Mouse (Mus musculus): ENCODE results near the gene Hist1h2af. TPM values are rescaled to one million over a fixed set of nuclear protein-coding genes. Genes with fewer than 3 reads are reported as not detected.
A peak's percentile ranks its signal among the peaks of the same experiment; 100 is the strongest.
"Not testable (repeated sequence)": the region's sequence is repeated elsewhere in the genome, so short reads cannot be mapped to it uniquely, and the experiment has no call there.

The Hist1h2af gene
- 1,402 and 1,887 TPM in 2 replicates for total RNA-seq (2012; rRNA removed)

DNA sequence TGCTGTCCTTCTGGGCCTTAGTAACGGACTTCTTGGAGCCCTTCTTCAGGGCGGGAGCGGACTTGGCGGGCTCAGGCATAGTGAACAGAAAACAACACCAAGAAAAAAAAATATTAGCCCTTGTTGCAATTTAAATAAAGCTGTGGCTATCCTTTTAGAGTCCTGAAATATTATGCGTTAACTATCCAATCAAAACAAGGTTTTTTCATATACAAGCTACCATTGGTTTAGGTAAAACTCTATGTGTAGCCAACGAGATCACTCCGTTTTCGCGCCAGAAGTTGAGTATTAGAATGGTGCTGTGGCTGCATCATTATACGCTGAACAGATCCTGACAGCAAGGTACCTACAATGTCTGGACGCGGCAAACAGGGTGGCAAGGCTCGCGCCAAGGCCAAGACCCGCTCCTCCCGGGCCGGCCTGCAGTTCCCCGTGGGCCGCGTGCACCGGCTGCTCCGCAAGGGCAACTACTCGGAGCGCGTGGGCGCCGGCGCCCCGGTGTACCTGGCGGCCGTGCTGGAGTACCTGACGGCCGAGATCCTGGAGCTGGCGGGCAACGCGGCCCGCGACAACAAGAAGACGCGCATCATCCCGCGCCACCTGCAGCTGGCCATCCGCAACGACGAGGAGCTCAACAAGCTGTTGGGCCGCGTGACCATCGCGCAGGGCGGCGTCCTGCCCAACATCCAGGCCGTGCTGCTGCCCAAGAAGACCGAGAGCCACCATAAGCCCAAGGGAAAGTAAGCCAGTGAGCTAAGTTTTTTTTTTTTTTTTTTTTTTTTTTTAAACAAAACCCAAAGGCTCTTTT, at the start of gene Hist1h2af:
TSS of gene Hist1h2af (plus strand) at position 347 of the 808 bp plus-strand sequence.
- H3K27ac ChIP-seq (ENCODE audit: insufficient read depth, low read depth, low read length, poor library complexity, severe bottlenecking), result peak within 1 kb of the TSS; percentile 93
- H3K4me1 ChIP-seq (ENCODE audit: control insufficient read depth in 2 of 2, insufficient read depth in 2 of 2, low read length in 2 of 2, poor library complexity in 1 of 2); H3K36me3 ChIP-seq (ENCODE audit: control insufficient read depth, insufficient read depth, low read length, poor library complexity, severe bottlenecking); H3K9me3 ChIP-seq (ENCODE audit: control insufficient read depth, insufficient read depth, low read depth, low read length); DNase-seq (ENCODE audit: low read depth, low spot score): not testable (repeated sequence)
- H3K9ac ChIP-seq (ENCODE audit: insufficient read depth, low read depth, low read length, poor library complexity, severe bottlenecking), result peak within 1 kb of the TSS; percentile 85
- H3K4me3 ChIP-seq (ENCODE audit: insufficient read depth in 1 of 2, low read depth in 1 of 2, low read length in 2 of 2, poor library complexity in 1 of 2, severe bottlenecking in 1 of 2), result peak within 1 kb of the TSS; percentile 72 to 83
- in situ Hi-C loops (cut with MboI; ENCODE audit: low sequenced_read_pairs in 2 of 2, unreplicated experiment in 2 of 2), result loop anchor here in 1 of 2 experiments (25.0 kb wide), 1 partner anchor 1496 kb away; the partner anchor contains the start of genes Hist1h2ag, Hist1h2ah, Hist1h2bj and Hist1h2bk

DNA sequence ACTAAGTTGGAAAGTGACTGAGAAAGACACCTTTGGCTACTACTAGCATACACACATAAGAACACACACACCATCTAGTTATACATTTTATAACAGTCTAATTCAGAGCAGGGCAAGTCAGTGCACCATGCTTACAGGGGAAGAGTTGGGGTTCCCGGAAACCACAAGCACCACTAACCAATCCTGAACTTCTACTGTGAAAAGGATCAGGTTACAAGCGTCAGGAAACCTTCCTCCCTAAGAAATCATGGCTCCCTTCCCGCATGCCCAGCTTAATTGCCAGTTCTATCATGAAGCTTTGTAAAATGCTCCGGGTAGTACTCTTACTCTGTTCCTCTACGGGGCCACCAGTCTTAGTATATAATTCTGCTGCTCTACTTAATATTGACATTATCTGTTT, 48.4 kb upstream of the Hist1h2af start:
- H3K9me3 ChIP-seq (ENCODE audit: control insufficient read depth, insufficient read depth, low read depth, low read length), result no peaks in the 10 kb centered on the region
- H3K4me1 ChIP-seq (ENCODE audit: control insufficient read depth in 2 of 2, insufficient read depth in 2 of 2, low read length in 2 of 2, poor library complexity in 1 of 2), result peaks cover 0 to 9% of the 10 kb centered on the region in 2 experiments; a peak in 3 of 4 replicates
- H3K9ac ChIP-seq (ENCODE audit: insufficient read depth, low read depth, low read length, poor library complexity, severe bottlenecking), result no peak overlapping the region
- H3K36me3 ChIP-seq (ENCODE audit: control insufficient read depth, insufficient read depth, low read length, poor library complexity, severe bottlenecking), result no peaks in the 10 kb centered on the region
- TF ChIP-seq MAFK (IDR thresholded peaks at IDR 0.05; ENCODE audit: insufficient read depth, low read depth, low read length) (no peak), CHD2 (IDR thresholded peaks at IDR 0.05; ENCODE audit: low read depth, low read length) (no peak), ZC3H11A (IDR thresholded peaks at IDR 0.05; ENCODE audit: borderline replicate concordance, low read depth, low read length) (no peak), HCFC1 (IDR thresholded peaks at IDR 0.05; ENCODE audit: borderline replicate concordance, insufficient read depth, low read length) (no peak), ZNF384 (IDR thresholded peaks at IDR 0.05; ENCODE audit: low read depth, low read length) (no peak)
- H3K27ac ChIP-seq (ENCODE audit: insufficient read depth, low read depth, low read length, poor library complexity, severe bottlenecking), result no peak overlapping the region
- in situ Hi-C loops (cut with MboI; ENCODE audit: low sequenced_read_pairs in 2 of 2, unreplicated experiment in 2 of 2), result no loop called here
- no peak overlapping the region for H3K4me3 ChIP-seq (ENCODE audit: insufficient read depth in 1 of 2, low read depth in 1 of 2, low read length in 2 of 2, poor library complexity in 1 of 2, severe bottlenecking in 1 of 2)
- no peak for DNase-seq (ENCODE audit: low read depth, low spot score)

DNA sequence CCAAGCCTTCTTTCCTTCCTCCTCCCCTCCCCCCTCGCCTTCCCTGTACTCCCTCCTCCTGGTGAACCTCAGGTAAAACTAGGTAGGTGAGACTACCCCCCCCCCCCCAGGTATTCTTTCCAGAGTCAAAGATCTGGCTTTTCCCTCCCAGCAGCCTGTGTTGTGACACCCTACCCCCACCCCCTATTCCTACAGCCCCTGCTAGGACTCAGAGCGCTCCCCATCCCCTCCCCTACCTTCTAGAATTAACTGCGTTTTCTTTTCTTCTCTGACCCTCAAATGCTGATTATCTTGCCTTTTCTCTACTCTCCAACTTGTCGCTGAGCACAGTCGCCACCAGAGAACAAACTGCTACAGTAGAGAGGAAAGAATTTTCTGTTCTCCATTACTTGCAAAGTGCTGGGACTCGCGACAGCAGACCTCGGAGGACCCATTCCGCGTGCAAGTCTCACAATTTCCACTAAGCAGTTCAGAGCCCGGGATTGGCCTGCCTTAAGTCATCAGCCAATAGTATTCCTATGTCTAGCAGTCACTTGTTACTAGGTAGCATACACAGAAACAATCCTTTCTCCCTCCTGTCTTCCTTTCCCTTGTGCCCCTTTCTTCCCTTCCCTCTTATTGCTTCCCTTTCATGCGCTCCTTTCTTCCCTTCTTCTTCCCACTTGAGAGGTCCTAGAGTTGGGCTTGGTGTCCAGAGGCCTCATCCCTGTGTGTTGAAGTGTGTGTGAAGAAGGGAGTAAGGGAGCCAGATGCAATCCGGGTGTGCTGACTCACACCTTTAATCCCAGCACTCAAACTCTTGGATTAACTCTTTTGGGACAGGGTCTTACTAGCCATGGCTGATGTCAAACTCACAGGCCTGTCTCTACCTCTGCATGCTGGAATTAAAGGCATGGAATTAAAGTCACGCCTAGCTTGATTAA, 45.0 kb upstream of the Hist1h2af start, which contains the start of gene Btn2a2:
TSS of gene Btn2a2 (minus strand) at position 458 of the 923 bp plus-strand sequence.
- Histone ChIP-seq H3K27ac (ENCODE audit: insufficient read depth, low read depth, low read length, poor library complexity, severe bottlenecking) (no peak within 1 kb of the TSS), H3K36me3 (ENCODE audit: control insufficient read depth, insufficient read depth, low read length, poor library complexity, severe bottlenecking) (no peaks in the 10 kb centered on the region), H3K4me1 (ENCODE audit: control insufficient read depth in 2 of 2, insufficient read depth in 2 of 2, low read length in 2 of 2, poor library complexity in 1 of 2) (peaks cover 12 to 13% of the 10 kb centered on the region in 2 experiments), H3K9ac (ENCODE audit: insufficient read depth, low read depth, low read length, poor library complexity, severe bottlenecking) (peak within 1 kb of the TSS; percentile 44; the same call in 1 of the 2 replicates), H3K9me3 (ENCODE audit: control insufficient read depth, insufficient read depth, low read depth, low read length) (no peaks in the 10 kb centered on the region), H3K4me3 (ENCODE audit: insufficient read depth in 1 of 2, low read depth in 1 of 2, low read length in 2 of 2, poor library complexity in 1 of 2, severe bottlenecking in 1 of 2) (peak within 1 kb of the TSS; percentile 47 to 70)
- in situ Hi-C loops (cut with MboI; ENCODE audit: low sequenced_read_pairs in 2 of 2, unreplicated experiment in 2 of 2), result no loop called here
- DNase-seq (ENCODE audit: low read depth, low spot score), result no peak
- TF ChIP-seq MAFK (IDR thresholded peaks at IDR 0.05; ENCODE audit: insufficient read depth, low read depth, low read length) (no peak), HCFC1 (IDR thresholded peaks at IDR 0.05; ENCODE audit: borderline replicate concordance, insufficient read depth, low read length) (no peak), ZC3H11A (IDR thresholded peaks at IDR 0.05; ENCODE audit: borderline replicate concordance, low read depth, low read length) (no peak), CHD2 (IDR thresholded peaks at IDR 0.05; ENCODE audit: low read depth, low read length) (peak; percentile 97), ZNF384 (IDR thresholded peaks at IDR 0.05; ENCODE audit: low read depth, low read length) (no peak)

DNA sequence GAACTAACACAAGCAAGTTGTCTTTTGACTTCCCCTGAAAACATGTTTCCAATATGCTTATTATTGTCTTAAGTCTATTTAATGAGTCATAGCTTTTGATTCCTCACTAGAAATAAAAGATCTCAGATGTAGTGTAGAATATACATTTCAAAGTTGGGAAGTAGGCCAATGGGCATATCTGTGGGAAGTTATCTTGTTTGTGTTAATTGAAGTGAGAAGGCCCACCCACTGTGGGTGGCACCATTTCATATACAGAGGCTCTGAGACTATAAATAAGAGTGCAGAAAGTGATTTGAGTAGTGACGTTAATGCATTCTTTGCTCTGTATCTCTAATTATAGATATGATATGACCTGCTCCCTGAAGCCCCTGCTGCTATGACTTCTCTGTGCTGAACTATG, 42.8 kb upstream of the Hist1h2af start:
- no peak overlapping the region; the same call in 1 of the 2 replicates for H3K27ac ChIP-seq (ENCODE audit: insufficient read depth, low read depth, low read length, poor library complexity, severe bottlenecking)
- no peak overlapping the region for H3K9ac ChIP-seq (ENCODE audit: insufficient read depth, low read depth, low read length, poor library complexity, severe bottlenecking)
- H3K9me3 ChIP-seq (ENCODE audit: control insufficient read depth, insufficient read depth, low read depth, low read length), result no peaks in the 10 kb centered on the region
- in situ Hi-C loops (cut with MboI; ENCODE audit: low sequenced_read_pairs in 2 of 2, unreplicated experiment in 2 of 2), result no loop called here
- H3K4me3 ChIP-seq (ENCODE audit: insufficient read depth in 1 of 2, low read depth in 1 of 2, low read length in 2 of 2, poor library complexity in 1 of 2, severe bottlenecking in 1 of 2), result no peak overlapping the region
- peaks cover 13 to 16% of the 10 kb centered on the region in 2 experiments for H3K4me1 ChIP-seq (ENCODE audit: control insufficient read depth in 2 of 2, insufficient read depth in 2 of 2, low read length in 2 of 2, poor library complexity in 1 of 2)
- no peak for DNase-seq (ENCODE audit: low read depth, low spot score)
- no peaks in the 10 kb centered on the region for H3K36me3 ChIP-seq (ENCODE audit: control insufficient read depth, insufficient read depth, low read length, poor library complexity, severe bottlenecking)
- TF ChIP-seq ZC3H11A (IDR thresholded peaks at IDR 0.05; ENCODE audit: borderline replicate concordance, low read depth, low read length), result no peak
- no peak for TF ChIP-seq HCFC1 (IDR thresholded peaks at IDR 0.05; ENCODE audit: borderline replicate concordance, insufficient read depth, low read length)
- TF ChIP-seq ZNF384 (IDR thresholded peaks at IDR 0.05; ENCODE audit: low read depth, low read length), result no peak
- TF ChIP-seq MAFK (IDR thresholded peaks at IDR 0.05; ENCODE audit: insufficient read depth, low read depth, low read length), result no peak
- TF ChIP-seq CHD2 (IDR thresholded peaks at IDR 0.05; ENCODE audit: low read depth, low read length), result no peak
